Mouse (Mus musculus): ENCODE data around the gene Fktn. TPM values are rescaled to one million over a fixed set of nuclear protein-coding genes. Genes with fewer than 3 reads are reported as not detected.

Gene Fktn
- total RNA-seq (2023) = 4.1 TPM

DNA sequence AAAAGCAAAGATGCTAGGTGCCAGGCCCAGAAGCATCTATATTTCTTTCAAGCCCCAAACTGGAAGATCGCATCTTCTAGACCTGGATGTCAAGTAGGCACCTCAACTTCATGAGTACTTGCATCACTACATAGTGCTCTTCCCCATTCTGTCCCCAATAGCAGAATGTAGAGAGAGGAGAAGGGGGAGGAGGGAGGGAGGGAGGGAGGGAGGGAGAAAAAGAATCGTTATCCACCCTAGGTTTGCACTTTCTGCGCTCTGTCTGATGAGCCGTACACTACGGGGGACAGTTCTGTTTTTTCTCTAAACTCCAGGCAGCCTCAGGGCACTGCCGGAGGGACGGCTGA, at the start of gene Fktn:
Fktn (plus strand) TSS at position 295 of the 347 bp plus-strand sequence.

DNA sequence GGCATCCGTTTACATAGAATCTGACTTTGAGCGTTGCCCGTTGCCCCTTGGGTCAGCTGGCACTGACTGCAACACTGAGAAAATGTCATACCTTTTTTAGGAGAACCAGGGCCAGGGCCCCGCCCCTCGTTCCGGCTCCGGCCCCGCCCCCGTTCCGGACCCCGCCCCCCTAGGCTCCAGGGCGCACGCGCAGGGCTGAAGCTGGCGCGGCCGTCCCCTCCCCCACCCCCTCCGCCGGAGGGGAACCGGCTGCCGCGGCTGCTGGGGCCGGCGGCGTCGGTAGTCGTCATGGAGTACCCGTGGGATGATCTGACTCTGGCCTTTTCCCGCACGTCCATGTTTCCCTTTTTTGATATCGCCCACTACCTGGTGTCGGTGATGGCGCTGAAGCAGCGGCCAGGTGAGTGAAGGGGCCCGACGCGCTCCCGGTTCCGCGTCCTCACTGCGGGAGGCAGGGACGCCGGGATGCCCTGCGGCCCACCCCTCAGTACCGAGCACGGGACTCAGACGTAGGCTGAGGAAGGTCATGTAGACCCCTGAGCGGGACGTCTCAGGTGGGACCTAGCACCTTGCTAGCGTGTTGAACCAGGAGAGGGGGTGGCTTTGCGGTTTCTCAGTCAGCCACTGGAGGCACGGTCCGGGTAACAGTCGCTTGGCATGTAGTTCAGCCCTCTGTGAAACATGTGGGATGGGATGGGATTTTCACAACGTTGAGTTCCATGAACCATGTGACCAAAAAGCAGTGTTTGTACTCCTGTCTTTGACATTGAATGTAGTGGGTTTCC, 112.2 kb downstream of the Fktn start, which contains the start of gene Tmem38b:
Tmem38b (plus strand) TSS at position 225 of the 785 bp plus-strand sequence.

Other genes with a start within 250 kb of the Fktn start
- gene Fsd1l, start 82.5 kb upstream of the Fktn start, total RNA-seq (2023) = 0.44 TPM
- gene Tal2, start 65.7 kb downstream of the Fktn start, total RNA-seq (2023) = 0.27 TPM
- gene Tmem38b, start 112.0 kb downstream of the Fktn start, total RNA-seq (2023) = 5.1 TPM